Mouse (Mus musculus): ENCODE measurements around the gene Tmem37. TPM values are rescaled to one million over a fixed set of nuclear protein-coding genes. Genes with fewer than 3 reads are reported as not detected.

The Tmem37 gene
- polyA plus RNA-seq, 1 experiment from 2014 or later: 8.9 TPM

GRCm38 (mm10) chr1:120051070-120051469, 22.8 kb downstream of the Tmem37 start:
- Histone ChIP-seq H3K27ac (replicated peaks) (no peak overlapping the region), H3K9me3 (no peaks in the 10 kb centered on the region), H3K27me3 (no peaks in the 10 kb centered on the region), H3K4me3 (no peak overlapping the region), H3K4me1 (no peaks in the 10 kb centered on the region; the same call in 1 of the 2 replicates), H3K36me3 (no peaks in the 10 kb centered on the region), H3K4me2 (replicated peaks) (no peak overlapping the region), H3K9ac (replicated peaks) (no peak overlapping the region)
- no peak for ATAC-seq (ENCODE audit: low FRiP score, low read depth)
- whole genome bisulfite sequencing: 29% methylated on average over 1 of the region's 1 CpGs

- Histone ChIP-seq H3K4me3 (no peak overlapping the region), H3K4me2 (replicated peaks) (no peak overlapping the region), H3K27ac (replicated peaks) (no peak overlapping the region), H3K4me1 (no peaks in the 10 kb centered on the region), H3K9ac (replicated peaks) (no peak overlapping the region), H3K27me3 (no peaks in the 10 kb centered on the region), H3K36me3 (no peaks in the 10 kb centered on the region), H3K9me3 (no peaks in the 10 kb centered on the region)
- no peak for ATAC-seq (ENCODE audit: low FRiP score, low read depth)
These were observed 26.5 kb downstream of the Tmem37 start for GRCm38 (mm10) chr1:120047325-120047724.

GRCm38 (mm10) chr1:120044584-120044983, 29.3 kb downstream of the Tmem37 start:
- Histone ChIP-seq H3K27me3 (no peaks in the 10 kb centered on the region), H3K9ac (replicated peaks) (no peak overlapping the region), H3K4me1 (no peaks in the 10 kb centered on the region), H3K36me3 (no peaks in the 10 kb centered on the region), H3K9me3 (no peaks in the 10 kb centered on the region), H3K27ac (replicated peaks) (no peak overlapping the region), H3K4me3 (no peak overlapping the region), H3K4me2 (replicated peaks) (no peak overlapping the region)
- no peak for ATAC-seq (ENCODE audit: low FRiP score, low read depth)
- WGBS: 91% methylated on average over 16 of the region's 16 CpGs

- WGBS: 65% methylated on average over 8 of the region's 8 CpGs
- ATAC-seq (ENCODE audit: low FRiP score, low read depth): no peak
- H3K4me2 ChIP-seq (replicated peaks): no peak overlapping the region
These were observed 31.5 kb downstream of the Tmem37 start for GRCm38 (mm10) chr1:120042421-120042820.

GRCm38 (mm10) chr1:120038594-120038993, 35.3 kb downstream of the Tmem37 start:
- H3K9ac ChIP-seq (replicated peaks): no peak overlapping the region
- no peak overlapping the region for H3K4me3 ChIP-seq
- no peaks in the 10 kb centered on the region for H3K9me3 ChIP-seq
- no peaks in the 10 kb centered on the region for H3K36me3 ChIP-seq
- H3K4me2 ChIP-seq (replicated peaks): no peak overlapping the region
- no peaks in the 10 kb centered on the region; the same call in 1 of the 2 replicates for H3K4me1 ChIP-seq
- no peaks in the 10 kb centered on the region for H3K27me3 ChIP-seq
- H3K27ac ChIP-seq (replicated peaks): no peak overlapping the region
- 83% methylated on average over 9 of the region's 9 CpGs for WGBS
- no peak for ATAC-seq (ENCODE audit: low FRiP score, low read depth)

More at GRCm38 (mm10) chr1:120042421-120042820, 31.5 kb downstream of the Tmem37 start:
- Histone ChIP-seq H3K9me3 (no peaks in the 10 kb centered on the region), H3K4me1 (no peaks in the 10 kb centered on the region), H3K27ac (replicated peaks) (no peak overlapping the region), H3K4me3 (no peak overlapping the region), H3K9ac (replicated peaks) (no peak overlapping the region), H3K27me3 (no peaks in the 10 kb centered on the region), H3K36me3 (no peaks in the 10 kb centered on the region)

- Histone ChIP-seq H3K27me3 (peaks cover 3% of the 10 kb centered on the region; the same call in 1 of the 2 replicates), H3K4me3 (no peak overlapping the region), H3K9ac (replicated peaks) (no peak overlapping the region), H3K4me2 (replicated peaks) (no peak overlapping the region), H3K36me3 (no peaks in the 10 kb centered on the region), H3K27ac (replicated peaks) (no peak overlapping the region), H3K4me1 (no peaks in the 10 kb centered on the region; the same call in 1 of the 2 replicates), H3K9me3 (no peaks in the 10 kb centered on the region)
- no peak for ATAC-seq (ENCODE audit: low FRiP score, low read depth)
- WGBS: 79% methylated on average over 9 of the region's 9 CpGs
These were observed 36.7 kb downstream of the Tmem37 start for GRCm38 (mm10) chr1:120037021-120037683.

GRCm38 (mm10) chr1:120035456-120036034, 38.3 kb downstream of the Tmem37 start:
- Histone ChIP-seq H3K9me3 (no peaks in the 10 kb centered on the region), H3K4me3 (no peak overlapping the region), H3K27me3 (peaks cover 3% of the 10 kb centered on the region; the same call in 1 of the 2 replicates), H3K27ac (replicated peaks) (no peak overlapping the region), H3K4me2 (replicated peaks) (no peak overlapping the region), H3K36me3 (no peaks in the 10 kb centered on the region), H3K9ac (replicated peaks) (no peak overlapping the region), H3K4me1 (no peaks in the 10 kb centered on the region; the same call in 1 of the 2 replicates)
- no peak for ATAC-seq (ENCODE audit: low FRiP score, low read depth)
- WGBS: 80% methylated on average over 7 of the region's 7 CpGs

GRCm38 (mm10) chr1:120034793-120035192, 39.1 kb downstream of the Tmem37 start:
- Histone ChIP-seq H3K27ac (replicated peaks) (no peak overlapping the region), H3K9ac (replicated peaks) (no peak overlapping the region), H3K4me1 (no peaks in the 10 kb centered on the region; the same call in 1 of the 2 replicates), H3K4me3 (no peak overlapping the region), H3K36me3 (no peaks in the 10 kb centered on the region), H3K4me2 (replicated peaks) (no peak overlapping the region), H3K27me3 (peaks cover 3% of the 10 kb centered on the region; the same call in 1 of the 2 replicates), H3K9me3 (no peaks in the 10 kb centered on the region)
- ATAC-seq (ENCODE audit: low FRiP score, low read depth): no peak
- 67% methylated on average over 1 of the region's 1 CpGs for WGBS

- no peak overlapping the region for H3K9ac ChIP-seq (replicated peaks)
- ATAC-seq (ENCODE audit: low FRiP score, low read depth): no peak
- H3K4me2 ChIP-seq (replicated peaks): no peak overlapping the region
- peaks cover 3% of the 10 kb centered on the region; the same call in 1 of the 2 replicates for H3K27me3 ChIP-seq
- H3K36me3 ChIP-seq: no peaks in the 10 kb centered on the region
- H3K9me3 ChIP-seq: no peaks in the 10 kb centered on the region
- WGBS: 84% methylated on average over 2 of the region's 2 CpGs
- H3K4me3 ChIP-seq: no peak overlapping the region
- no peak overlapping the region for H3K27ac ChIP-seq (replicated peaks)
- H3K4me1 ChIP-seq: no peaks in the 10 kb centered on the region; the same call in 1 of the 2 replicates
These were observed 40.4 kb downstream of the Tmem37 start for GRCm38 (mm10) chr1:120033469-120033854.

GRCm38 (mm10) chr1:120032804-120033468, 40.9 kb downstream of the Tmem37 start:
- Histone ChIP-seq H3K27ac (replicated peaks) (no peak overlapping the region), H3K9ac (replicated peaks) (no peak overlapping the region), H3K36me3 (no peaks in the 10 kb centered on the region), H3K4me2 (replicated peaks) (no peak overlapping the region), H3K4me3 (no peak overlapping the region), H3K4me1 (no peaks in the 10 kb centered on the region; the same call in 1 of the 2 replicates), H3K9me3 (no peaks in the 10 kb centered on the region), H3K27me3 (peaks cover 3% of the 10 kb centered on the region; the same call in 1 of the 2 replicates)
- WGBS: 52% methylated on average over 10 of the region's 10 CpGs
- ATAC-seq (ENCODE audit: low FRiP score, low read depth): peak; percentile 67

- Histone ChIP-seq H3K27me3 (peaks cover 3% of the 10 kb centered on the region; the same call in 1 of the 2 replicates), H3K9me3 (no peaks in the 10 kb centered on the region), H3K4me2 (replicated peaks) (no peak overlapping the region), H3K9ac (replicated peaks) (no peak overlapping the region), H3K4me1 (no peaks in the 10 kb centered on the region), H3K36me3 (no peaks in the 10 kb centered on the region), H3K4me3 (no peak overlapping the region), H3K27ac (replicated peaks) (no peak overlapping the region)
- WGBS: 81% methylated on average over 3 of the region's 3 CpGs
- no peak for ATAC-seq (ENCODE audit: low FRiP score, low read depth)
These were observed 43.4 kb downstream of the Tmem37 start for GRCm38 (mm10) chr1:120030474-120030873.

GRCm38 (mm10) chr1:120027693-120028092, 46.2 kb downstream of the Tmem37 start:
- ATAC-seq (ENCODE audit: low FRiP score, low read depth): no peak
- no peaks in the 10 kb centered on the region for H3K4me1 ChIP-seq
- no peak overlapping the region for H3K4me2 ChIP-seq (replicated peaks)
- H3K4me3 ChIP-seq: no peak overlapping the region
- no peaks in the 10 kb centered on the region for H3K36me3 ChIP-seq
- H3K27ac ChIP-seq (replicated peaks): no peak overlapping the region
- 85% methylated on average over 4 of the region's 4 CpGs for WGBS
- no peak overlapping the region for H3K9ac ChIP-seq (replicated peaks)
- H3K27me3 ChIP-seq: peaks cover 3% of the 10 kb centered on the region; the same call in 1 of the 2 replicates
- H3K9me3 ChIP-seq: no peaks in the 10 kb centered on the region
